Mouse (Mus musculus): ENCODE results near the gene Slc6a1. TPM values are rescaled to one million over a fixed set of nuclear protein-coding genes. Genes with fewer than 3 reads are reported as not detected.

Gene Slc6a1
- under 1 TPM in 1 of 3 experiments, not detected in 2; 0.48 TPM for polyA plus RNA-seq (2017; shearing (Covaris generic))

DNA sequence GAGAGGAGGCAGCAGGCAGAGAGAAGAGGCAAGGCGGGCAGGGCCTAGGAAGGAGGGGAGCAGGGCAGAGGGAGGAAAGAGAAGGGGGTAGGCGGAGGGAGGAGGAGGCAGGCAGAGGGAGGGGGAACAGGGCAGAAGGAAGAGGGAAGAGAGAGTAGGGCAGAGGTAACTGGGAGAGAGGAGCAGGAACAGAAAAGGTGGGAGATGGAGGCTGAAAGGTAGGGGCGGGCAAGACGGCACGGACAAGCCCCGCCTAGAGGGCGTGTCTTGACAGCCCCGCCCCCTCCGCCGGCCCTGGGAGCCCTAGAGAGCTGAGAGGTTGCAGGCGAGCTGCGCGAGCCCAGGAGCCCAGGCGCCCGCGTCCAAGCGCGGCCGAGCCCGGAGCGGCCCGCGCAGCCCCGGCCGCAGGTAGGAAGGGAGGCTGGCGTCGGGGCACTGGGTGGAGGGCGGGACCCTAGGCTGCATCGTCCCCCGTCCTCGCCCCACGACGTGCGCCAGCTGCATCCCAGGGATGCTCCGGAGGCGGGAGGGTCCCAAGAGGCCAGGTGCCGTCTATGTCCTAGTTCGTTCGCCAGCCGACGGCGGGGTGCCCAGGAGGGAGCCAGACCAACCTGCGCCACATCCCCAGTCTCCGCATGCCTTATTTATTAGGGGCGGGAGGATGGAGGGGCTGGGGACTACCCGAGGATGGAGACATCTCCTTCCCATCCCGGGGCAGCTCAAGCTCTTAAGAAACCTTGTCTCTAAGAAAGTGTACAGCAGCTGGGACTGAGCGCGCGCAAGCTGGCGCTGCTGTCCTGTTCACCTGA lies at the start of gene Slc6a1:
Slc6a1 (plus strand) TSS at position 167 of the 809 bp plus-strand sequence.
- ATAC-seq, result no peak

DNA sequence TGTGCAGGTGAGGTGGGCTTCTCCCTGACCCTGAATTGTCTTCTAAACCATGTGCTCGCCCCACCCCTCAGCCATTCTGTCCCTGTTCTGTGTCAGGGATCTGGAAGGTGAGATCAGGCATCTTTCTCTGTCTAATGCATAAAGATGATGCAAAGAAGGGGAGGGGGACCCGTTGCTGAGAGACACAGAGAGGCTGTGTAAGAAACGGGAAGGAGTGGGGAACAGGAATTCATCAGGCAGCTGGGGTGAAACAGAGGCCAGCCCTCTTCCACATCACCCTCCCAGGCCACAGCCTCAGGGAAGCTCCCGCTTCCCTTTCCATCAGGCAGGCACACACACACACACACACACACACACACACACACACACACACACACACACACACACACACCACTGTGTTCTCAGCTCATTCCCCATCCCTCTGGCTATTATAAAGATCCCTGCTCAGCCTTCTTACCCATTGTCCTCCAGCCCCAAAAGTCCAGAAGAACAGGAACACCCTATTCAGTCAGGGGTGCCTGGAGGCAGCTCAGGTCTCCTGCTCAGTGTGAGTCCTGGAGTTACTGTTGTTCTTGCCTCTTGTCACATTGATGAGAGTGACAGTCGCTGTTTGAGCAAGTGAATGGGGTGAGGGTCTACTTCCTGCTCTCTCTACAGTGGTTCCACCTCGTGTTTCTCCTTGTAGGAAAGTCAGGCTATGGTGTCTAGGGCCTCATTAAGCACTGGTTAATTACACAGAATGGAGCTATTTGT lies 43.4 kb upstream of the Slc6a1 start:
- ATAC-seq, result no peak

DNA sequence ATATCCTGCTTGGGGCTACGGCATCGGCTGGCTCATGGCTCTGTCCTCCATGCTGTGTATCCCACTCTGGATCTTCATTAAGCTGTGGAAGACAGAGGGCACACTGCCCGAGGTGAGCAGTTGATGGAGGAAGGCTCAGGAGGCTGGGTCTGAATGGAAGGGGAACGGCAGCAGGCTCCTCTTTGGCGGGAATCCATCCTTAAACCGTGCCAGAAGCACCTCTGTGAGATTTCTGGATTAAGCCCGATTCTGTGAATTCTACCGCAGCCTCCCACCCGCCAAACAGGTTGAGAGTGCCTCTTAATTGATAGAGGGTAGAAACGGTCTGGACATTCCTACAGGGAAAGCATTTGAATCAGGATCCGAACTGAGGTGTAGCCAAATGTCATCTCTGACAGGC lies 36.8 kb upstream of the Slc6a1 start:
- ATAC-seq, result no peak

DNA sequence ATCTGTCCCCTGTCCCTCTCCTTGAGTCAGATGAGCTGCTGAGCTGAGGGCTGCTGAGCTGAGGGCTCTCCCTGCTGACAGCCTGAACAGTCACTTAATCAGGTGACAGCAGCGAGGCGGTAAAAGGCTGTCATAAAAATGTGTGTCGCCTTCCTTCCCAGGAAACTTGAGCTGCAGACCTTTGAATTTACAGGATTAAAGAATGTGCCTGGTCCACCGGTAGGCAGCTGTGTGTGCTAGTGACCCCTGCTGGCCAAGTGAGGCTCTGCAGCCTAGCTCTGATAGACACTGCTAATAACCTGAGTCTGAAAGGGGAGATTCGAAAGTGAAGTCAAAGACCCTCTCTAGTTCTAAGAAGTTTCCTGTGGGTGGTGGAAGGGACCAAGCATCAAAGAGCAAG lies 32.1 kb upstream of the Slc6a1 start:
- ATAC-seq, result no peak

DNA sequence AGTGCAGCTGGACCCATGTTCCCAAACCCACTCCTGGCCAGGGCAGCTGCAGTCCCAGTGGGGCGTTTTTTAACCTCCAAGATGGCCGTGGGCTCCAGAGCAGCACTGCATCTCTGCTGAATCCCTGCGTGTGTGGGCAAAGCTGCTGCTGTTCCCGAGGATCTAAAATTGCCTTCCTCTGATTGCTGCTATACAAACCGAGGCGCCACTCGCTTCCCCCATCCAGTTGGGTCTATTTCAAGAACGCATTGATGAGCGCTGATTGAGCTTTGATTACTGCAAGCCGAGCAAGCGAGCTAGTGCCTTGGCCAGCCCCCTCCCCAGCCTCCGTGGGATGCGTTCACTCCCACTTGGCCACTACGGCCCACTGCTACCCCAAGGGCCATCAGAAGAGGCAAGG lies 27.5 kb upstream of the Slc6a1 start:
- ATAC-seq, result no peak

DNA sequence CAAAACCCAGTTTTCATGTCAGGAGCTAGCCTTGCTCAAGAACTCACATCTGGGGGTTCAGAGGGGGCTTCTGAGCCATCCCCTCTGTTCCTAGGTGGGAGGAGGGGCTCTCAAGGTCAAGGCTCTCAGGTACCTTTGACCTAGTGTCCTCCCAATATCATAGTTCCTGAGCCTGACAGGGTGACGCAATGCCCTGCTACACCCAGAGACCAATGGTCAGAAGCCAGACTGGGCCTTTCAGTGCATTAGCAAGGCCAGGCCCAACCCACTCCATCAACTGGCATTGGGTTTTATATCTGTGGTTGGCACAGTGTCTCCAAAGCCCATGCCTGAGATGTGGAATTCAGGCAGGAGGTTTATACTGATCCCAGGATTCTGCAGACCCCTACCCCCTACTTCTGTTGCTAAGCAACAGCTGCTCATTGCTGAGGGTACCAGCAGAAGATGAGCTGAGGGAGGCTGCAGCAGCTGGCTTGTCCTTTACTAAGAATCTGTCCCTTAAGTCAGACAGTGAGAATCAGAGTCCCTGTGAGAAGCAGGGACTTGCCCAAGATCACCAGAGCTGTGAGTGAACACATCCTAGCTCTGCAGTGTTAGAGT lies 24.6 kb upstream of the Slc6a1 start:
- no peak for ATAC-seq

DNA sequence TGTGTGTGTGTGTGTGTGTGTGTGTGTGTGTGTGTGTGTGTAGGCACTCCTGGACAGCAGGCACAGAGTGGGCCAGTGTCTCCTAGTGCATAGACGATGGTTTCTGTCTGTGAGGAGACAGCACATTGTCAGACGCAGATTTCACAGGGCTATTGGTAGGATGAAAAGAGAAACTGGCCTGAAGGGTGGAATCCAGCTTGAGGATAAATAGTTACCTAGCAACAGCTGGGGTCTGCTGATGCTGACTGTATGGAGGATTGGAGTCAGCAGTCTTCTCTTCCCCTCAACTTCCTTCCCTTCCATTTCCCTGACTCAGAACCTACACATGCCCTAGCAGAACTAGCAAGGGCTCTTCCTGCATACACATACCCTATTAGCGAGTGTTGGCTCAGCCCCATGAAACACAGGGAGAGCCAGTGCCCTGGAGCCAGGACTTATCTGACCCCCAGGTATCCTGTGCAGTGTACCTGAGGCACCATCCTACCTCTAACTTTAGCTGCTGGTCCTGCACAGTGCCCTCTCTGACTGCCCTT lies 23.7 kb upstream of the Slc6a1 start:
- ATAC-seq, result no peak

DNA sequence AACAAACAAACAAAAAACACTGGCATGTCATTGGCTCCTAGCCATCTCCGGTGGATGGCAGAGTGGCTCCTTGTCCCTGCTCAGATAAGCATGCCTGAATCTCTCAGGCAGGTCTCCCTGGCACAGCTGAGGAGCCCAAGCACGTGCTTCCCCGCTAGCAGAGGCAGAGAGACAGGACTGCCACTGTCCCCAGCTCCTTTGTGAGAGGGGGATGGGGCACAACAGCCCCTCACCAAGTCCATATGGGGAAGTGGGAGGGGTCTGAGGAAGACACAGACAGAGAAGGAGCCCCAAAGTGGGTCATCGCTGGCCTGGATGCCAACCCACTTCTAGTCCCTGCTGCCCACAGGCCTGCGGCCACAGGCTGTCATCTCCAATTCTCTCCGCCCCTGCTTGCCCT lies 20.8 kb upstream of the Slc6a1 start:
- no peak for ATAC-seq

DNA sequence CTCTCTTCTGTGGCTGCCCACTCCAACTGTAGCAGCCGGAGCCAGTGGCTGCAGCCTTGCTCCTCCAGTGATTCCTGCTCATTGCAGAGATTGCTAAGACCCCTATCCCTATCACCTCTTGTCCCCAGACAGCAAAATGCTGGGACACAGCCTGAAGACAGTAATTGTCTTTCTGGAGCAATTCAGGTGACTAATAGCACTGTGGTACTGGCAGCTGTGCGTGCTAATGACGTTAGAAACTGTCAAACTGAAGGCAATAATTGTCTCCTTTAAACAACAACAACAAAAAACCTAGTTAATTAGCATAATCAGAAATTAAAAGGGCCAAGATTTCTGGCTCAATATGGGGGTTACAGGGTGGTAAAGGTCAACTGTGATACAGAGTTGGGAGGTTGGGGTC lies 18.4 kb upstream of the Slc6a1 start:
- ATAC-seq, result no peak

DNA sequence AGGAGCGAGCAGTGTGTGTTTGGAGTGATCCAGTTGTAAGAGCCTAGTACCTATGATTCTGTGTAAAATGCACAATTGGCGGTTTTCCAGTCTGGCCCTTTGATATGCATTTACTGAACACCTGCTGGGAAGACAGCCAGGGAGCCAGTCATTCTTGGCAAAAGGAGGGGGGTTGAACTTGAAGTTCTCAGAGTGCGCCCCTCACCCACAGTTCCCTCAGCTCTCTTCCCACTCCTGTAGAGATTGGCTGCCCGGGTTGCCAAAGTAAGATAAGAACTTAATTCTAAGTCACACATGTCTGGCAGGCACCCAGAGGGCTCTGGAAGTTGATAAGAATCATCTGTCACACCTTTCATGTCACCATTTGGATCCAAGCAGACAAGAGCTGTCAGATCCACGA lies 18.0 kb upstream of the Slc6a1 start:
- no peak for ATAC-seq

DNA sequence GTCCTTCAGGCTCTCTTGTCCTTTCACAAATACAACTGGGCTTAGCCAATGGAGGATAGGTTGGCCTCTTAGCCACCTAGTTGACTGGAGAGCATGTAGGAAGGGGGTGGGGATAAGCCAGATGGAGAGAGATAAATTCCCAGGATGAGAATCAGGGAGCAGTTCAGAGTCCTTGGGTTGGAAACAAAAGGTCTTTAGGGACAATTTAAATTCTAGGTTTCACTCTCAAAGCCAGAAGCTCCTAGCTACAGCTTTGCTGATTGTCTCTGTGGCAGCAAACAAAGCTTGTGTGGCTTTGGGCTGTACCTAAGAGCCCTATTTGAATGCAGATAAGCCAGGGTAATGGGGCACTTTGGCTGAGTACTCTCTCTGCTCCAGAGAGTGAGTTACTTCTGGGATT lies 16.2 kb upstream of the Slc6a1 start:
- no peak for ATAC-seq

DNA sequence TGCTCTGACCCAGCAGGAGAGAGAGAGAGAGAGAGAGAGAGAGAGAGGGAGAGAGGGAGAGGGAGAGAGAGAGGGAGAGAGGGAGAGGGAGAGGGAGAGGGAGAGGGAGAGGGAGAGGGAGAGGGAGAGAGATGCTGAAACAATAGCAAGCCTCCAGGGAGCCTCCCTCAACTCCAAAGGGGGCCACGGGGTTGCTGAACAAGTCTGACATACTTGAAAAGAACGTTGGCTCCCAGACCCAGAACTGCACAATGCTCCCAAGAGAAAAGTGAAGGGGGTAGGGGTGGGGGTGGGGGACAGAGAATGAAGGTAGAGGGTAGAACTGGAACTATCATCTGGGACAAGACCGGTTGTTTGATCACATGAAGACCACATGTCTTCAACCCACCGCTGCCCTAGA lies 14.5 kb upstream of the Slc6a1 start:
- ATAC-seq, result no peak

DNA sequence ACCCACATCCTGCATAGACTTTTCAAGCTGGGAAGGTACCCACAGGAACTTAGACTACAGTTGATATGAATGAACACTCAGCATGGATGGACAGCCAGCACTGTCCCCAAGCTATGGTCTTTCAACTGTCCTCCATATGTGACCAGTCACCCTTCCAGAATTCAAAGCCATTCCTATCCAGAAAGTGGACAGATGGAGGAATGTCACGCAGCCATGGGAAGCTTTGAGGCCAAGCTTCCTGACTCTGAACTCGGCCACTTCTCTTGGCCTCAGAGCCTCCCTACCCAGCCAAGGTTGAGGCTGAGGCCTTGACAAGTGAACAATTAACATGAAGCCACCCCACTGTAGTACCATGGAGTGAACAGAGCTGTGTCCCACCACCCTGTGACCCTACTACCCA lies 12.8 kb upstream of the Slc6a1 start:
- no peak for ATAC-seq

DNA sequence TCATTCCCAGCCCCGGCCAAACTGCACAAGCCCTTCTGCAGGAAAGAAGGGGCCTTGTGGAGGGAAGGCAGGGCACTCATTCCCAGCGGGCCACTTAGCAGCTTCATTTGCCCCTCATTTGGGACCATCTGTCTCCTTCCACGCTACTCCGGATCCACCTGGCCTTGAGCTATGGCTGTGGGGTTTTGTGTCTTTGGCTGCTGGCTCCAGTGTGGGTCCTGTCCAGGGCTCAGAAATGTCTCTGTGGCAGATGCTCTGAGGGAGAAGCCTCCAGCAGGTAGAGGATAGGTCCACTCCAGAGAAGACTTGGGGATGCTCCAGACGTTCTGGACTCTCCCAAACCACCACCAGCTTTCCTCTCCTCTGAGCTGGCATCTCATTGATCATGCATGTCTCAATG lies 11.6 kb upstream of the Slc6a1 start:
- no peak for ATAC-seq

DNA sequence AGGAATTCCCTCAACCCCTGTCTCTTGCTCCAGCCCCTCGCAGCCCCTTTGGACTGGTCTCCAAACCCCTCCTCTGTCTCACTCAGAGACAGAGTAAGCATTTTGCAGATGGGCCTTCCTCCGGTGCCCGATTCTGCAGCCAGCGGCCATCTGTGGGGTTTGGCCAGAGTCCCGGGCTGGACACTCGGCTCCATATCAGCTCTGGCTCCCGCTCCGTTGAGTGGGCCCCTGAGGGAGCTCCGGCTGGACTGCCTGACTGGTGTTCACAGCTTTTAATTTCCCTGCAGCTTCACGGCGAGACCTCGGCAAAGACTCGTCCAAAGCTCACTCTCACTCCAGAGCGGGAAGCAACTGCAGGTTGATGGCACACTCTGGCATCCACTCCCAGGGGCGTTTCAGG lies 10.2 kb upstream of the Slc6a1 start:
- no peak for ATAC-seq

DNA sequence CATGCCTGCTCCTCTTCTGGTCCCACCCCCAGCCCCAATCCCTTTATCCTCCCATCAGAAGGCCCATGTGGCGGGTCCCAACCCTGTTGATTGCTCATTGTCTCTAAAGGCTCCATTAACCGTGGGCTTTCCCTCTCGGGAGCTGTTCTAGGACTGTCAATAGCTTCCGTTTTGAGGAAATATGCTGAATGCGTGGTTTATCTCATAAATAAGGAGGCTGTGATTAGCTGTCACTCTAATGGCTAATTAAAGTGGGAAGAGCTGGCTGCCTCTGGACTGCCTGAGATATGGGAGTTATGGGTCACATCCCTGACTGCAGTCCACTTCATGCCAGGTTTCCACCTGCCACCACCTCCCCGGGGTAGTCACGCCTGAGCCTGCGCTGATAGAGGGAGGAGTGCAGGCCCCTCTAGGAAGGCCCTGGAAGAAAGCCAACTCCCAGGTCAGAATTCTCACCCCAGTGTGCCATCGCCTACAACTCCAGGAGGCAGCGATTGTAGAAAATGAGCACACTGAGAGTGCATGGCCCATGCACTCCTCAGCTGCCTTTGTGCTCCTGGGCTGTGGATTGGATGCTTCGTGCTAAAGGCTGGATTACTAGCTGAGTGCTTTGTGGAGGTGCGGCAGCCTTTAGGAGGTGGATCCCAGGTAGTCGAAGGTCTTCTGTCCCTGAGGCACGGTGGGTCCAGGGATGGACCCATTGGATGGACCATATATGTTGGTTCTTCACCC lies 8.3 kb upstream of the Slc6a1 start:
- ATAC-seq, result no peak

DNA sequence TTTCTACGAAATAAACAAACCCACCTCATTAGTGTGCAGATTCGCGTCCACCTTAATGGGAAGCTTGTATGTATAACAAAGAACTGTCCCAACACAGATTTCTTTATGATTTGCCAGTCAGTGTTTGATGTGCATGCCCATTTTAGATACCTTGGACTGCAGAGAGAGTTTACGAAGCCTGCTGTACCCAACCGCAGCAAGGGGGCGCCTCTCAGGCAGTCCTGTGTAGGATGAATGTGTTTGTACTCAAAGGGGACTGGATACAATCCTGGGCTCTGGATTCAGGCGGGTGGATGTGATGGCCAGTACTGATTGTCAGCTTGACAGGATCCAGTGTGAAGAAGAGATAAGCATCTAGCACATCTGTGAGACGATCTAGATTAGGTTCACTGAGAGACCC lies 6.6 kb upstream of the Slc6a1 start:
- ATAC-seq, result no peak

DNA sequence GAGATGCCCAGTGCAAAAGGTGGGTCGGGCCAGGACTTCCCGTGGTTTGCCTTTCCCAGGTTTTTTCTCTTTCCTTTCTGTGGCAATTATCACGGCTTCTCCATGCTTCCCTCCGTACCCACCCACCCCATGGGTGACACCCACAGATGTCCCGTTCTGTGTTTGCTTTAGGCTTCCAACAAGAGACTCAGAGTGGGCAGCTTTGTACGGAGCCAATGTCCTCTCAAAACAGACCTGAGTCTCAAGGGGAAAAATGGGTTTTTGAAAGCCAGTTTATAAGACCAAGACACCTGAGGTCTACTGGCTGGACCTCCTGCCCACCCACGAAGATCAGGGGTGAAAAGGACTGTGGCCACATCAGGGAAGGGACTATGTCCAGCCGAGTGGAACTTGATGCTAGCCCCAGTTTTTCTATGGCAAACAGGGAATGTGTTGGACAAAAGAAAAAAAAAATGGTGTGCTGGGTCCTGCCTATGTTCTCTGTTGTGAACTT lies 889 bp downstream of the Slc6a1 start:
- ATAC-seq, result no peak

DNA sequence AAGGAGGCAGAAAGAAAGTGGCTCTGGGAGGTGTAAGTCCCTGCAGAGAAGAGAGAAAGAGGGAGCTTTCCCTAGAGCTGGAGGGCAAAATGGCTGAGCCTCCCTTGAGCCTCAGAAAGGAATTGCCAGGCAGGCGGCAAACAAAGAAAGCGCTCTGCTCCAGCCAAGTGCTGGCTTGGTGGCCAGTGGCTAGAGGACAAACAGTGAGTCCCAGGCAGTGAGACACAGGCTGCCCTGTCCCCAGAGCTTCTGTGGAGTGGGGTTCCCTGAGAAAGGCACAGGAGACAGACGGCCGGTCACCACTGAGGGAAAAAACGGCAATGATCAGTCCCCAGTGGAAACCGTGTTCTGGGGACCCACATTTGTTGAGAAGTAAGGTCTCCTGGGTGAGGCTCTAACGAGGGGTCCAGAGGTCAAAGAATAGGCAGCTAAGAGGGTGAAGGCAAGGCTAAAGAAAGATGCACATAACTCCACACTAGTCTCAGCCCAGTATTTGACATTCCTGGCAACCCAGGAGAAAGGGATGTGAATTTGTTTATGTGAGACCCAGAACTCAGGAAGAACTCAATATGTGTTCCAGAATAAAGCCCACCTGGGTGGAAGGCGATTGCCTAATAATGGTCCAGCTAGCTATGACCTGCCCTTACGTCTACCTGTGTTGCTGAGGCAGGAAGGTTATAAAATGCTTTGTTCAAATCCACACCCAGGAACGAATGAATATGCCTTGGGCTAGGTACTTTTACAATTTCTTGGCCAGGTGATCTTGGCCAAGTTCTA lies 1.7 kb downstream of the Slc6a1 start:
- no peak for ATAC-seq

DNA sequence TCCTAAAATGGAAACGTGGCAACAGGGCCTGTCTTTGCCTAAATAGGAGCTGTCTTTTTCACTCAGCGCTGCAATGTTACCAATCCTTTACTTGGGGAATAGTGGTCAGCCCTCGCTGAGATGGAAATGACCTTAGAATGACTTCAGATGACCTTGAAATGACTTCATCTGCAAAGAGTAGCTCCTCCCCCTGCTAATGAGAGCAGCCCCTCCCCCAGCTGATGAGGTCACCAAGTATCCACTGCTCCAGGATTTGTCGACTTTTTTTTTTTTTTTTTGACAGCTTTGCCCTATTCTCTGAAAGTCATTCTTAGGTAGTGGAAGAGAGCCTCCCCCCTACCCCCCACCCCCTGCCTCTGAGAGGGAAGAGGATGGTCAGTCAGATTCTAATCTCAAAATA lies 3.0 kb downstream of the Slc6a1 start:
- ATAC-seq, result no peak

DNA sequence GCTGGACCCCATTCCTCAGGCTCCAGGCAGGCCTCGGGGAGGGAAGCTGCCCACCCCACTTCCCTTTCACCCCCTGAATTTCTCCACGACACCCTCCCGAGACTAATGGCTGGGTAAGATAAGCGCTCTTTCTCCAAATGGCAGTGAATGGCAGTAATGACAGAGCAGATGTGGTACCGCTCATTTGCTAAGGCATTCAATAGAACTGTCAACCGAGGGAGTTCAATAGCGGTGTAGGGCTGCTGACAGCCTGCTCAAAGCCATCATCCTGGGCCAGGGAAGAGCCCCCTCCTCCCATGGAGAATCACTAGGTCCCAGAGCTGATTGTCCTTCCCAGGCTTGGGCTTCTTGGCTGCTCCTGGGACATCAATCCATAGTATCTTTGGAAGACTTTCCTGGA lies 6.7 kb downstream of the Slc6a1 start:
- no peak for ATAC-seq

DNA sequence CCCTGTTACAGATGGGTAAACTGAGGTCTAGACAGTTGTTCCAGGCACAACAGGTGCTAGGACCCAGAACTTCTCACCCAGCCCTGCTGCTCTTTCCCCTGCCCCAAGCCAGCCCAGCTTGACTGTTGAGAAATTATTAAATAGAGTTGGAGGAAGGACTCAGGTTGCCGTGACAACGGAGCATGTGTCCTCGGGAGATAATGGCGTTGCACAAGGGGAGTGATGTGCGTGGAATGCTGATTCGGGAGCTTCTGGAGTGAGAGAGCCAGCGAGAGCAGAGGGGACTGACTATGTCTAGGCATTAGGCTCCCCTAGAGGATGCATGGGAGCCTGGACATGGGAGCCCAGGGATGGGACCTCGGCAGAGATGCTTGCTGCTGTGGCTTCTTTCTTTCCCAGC lies 7.7 kb downstream of the Slc6a1 start:
- ATAC-seq, result no peak

Measured in inflammation-experienced regulatory T-cells, adult 6 months (primary cell).